Mouse (Mus musculus) testis, adult 10 weeks (tissue): ENCODE data around the gene Mpzl2. TPM values are rescaled to one million over a fixed set of nuclear protein-coding genes. Genes with fewer than 3 reads are reported as not detected.

Source experiments
- polyA plus RNA-seq: library from polyadenylated mRNA; stranded (reverse); fragments of 350-450 nt; fragmentation: Illumina TruSeq; extraction: RNeasy Lipid Tissue Mini Kit (QIAGEN cat#74804); gene quantifications from one replicate; pipeline ENCODE4 v1.2.3, GENCODE M21; 2014; ENCODE audit warnings: low read depth, low replicate concordance

Mpzl2 gene
- polyA plus RNA-seq, result 0.55 TPM

GRCm38 (mm10) chr9:45039499-45039898 lies at the start of gene Mpzl2:
TSS of gene Mpzl2 (plus strand) at chr9:45039799.

GRCm38 (mm10) chr9:45009180-45010078 lies 30.2 kb upstream of the Mpzl2 start, which contains the start of gene Cd3e:
TSS of gene Cd3e (minus strand) at chr9:45009627.

GRCm38 (mm10) chr9:45055082-45055713 lies 15.6 kb downstream of the Mpzl2 start, which contains the start of gene Mpzl3:
TSS of gene Mpzl3 (plus strand) at chr9:45055186.

GRCm38 (mm10) chr9:45079011-45079410 lies 39.4 kb downstream of the Mpzl2 start, which contains the start of gene Jaml:
TSS of gene Jaml (plus strand) at chr9:45079183.

Other genes starting within 250 kb of the Mpzl2 start
- gene Tmem25, start 240.5 kb upstream of the Mpzl2 start, polyA plus RNA-seq, result 0.15 TPM
- gene Ttc36, start 236.7 kb upstream of the Mpzl2 start, polyA plus RNA-seq, result not detected
- 6.7 TPM for gene Kmt2a, start 158.5 kb upstream of the Mpzl2 start, polyA plus RNA-seq
- gene Atp5l, start 119.1 kb upstream of the Mpzl2 start, polyA plus RNA-seq, result 120 TPM
- 46.0 TPM for gene Ube4a, start 74.2 kb upstream of the Mpzl2 start, polyA plus RNA-seq
- gene Cd3g, start 59.4 kb upstream of the Mpzl2 start, polyA plus RNA-seq, result 0.28 TPM
- 8.4 TPM for gene Cd3d, start 58.0 kb upstream of the Mpzl2 start, polyA plus RNA-seq
- gene Cd3e, start 30.2 kb upstream of the Mpzl2 start, polyA plus RNA-seq, result 0.52 TPM
- gene Mpzl3, start 15.4 kb downstream of the Mpzl2 start, polyA plus RNA-seq, result 1.1 TPM
- 0.22 TPM for gene Jaml, start 39.4 kb downstream of the Mpzl2 start, polyA plus RNA-seq
- 0.29 TPM for gene Scn2b, start 78.0 kb downstream of the Mpzl2 start, polyA plus RNA-seq
- gene Scn4b, start 98.6 kb downstream of the Mpzl2 start, polyA plus RNA-seq, result not detected
- gene BC049352, start 142.2 kb downstream of the Mpzl2 start, polyA plus RNA-seq, result 0.11 TPM
- not detected for gene Tmprss4, start 164.3 kb downstream of the Mpzl2 start, polyA plus RNA-seq
- 0.36 TPM for gene Il10ra, start 229.3 kb downstream of the Mpzl2 start, polyA plus RNA-seq